Mouse (Mus musculus) myocyte (in vitro differentiated cells): ENCODE measurements at regions not wholly inside any gene's neighbourhood (a gene's known extent, or its start where the extent isn't known, plus 50 kb on each side); places are given as distances from the start of the nearest gene placed in this dataset.

ENCODE experiments used
- CEBPB ChIP-seq: IDR thresholded peaks from 2 replicates; pipeline ENCODE4 v1.6.1; 2011; ENCODE audit warnings: mild to moderate bottlenecking, moderate library complexity; ENCODE audit not compliant: poor library complexity, insufficient read depth, severe bottlenecking
- E2F4 ChIP-seq: IDR thresholded peaks from one replicate; pipeline ENCODE4 v1.6.1; 2011; ENCODE audit warnings: mild to moderate bottlenecking, control low read depth, moderate library complexity; ENCODE audit not compliant: insufficient read depth
- MAX ChIP-seq: IDR thresholded peaks from one replicate; pipeline ENCODE4 v1.6.1; 2011; ENCODE audit warnings: low read depth, mild to moderate bottlenecking, control low read depth
- MYOD1 ChIP-seq, 3 experiments: IDR thresholded peaks; one replicate each; pipeline ENCODE4 v1.6.1; 2011; ENCODE audit warnings: control low read depth in 2 of 3, low read depth in 2 of 3, mild to moderate bottlenecking in 2 of 3, moderate library complexity in 1 of 3; ENCODE audit not compliant: insufficient read length in 2 of 3, control insufficient read depth in 1 of 3
- MYOG ChIP-seq, 3 experiments: IDR thresholded peaks; one replicate each; pipeline ENCODE4 v1.6.1; 2011; ENCODE audit warnings: control low read depth in 2 of 3, low read depth in 2 of 3, mild to moderate bottlenecking in 2 of 3; ENCODE audit not compliant: insufficient read length in 2 of 3, control insufficient read depth in 1 of 3, insufficient read depth in 1 of 3
- POLR2A ChIP-seq: IDR thresholded peaks from one replicate; pipeline ENCODE4 v1.6.1; 2011; ENCODE audit warnings: low read depth, mild to moderate bottlenecking, control low read depth, moderate library complexity; ENCODE audit not compliant: insufficient read length
- POLR2AphosphoS2 ChIP-seq: IDR thresholded peaks from one replicate; pipeline ENCODE4 v1.6.1; 2011; ENCODE audit warnings: low read depth, control low read depth; ENCODE audit not compliant: insufficient read length
- REST ChIP-seq: IDR thresholded peaks from one replicate; pipeline ENCODE4 v1.6.1; 2011; ENCODE audit warnings: mild to moderate bottlenecking, control low read depth, moderate library complexity; ENCODE audit not compliant: insufficient read depth, insufficient read length
- SRF ChIP-seq: IDR thresholded peaks from one replicate; pipeline ENCODE4 v1.6.1; 2011; ENCODE audit warnings: low read depth; ENCODE audit not compliant: control insufficient read depth, insufficient read length
- TCF12 ChIP-seq: IDR thresholded peaks from one replicate; pipeline ENCODE4 v1.6.1; 2011; ENCODE audit warnings: mild to moderate bottlenecking, control low read depth; ENCODE audit not compliant: poor library complexity, insufficient read depth, severe bottlenecking
- TCF3 ChIP-seq: IDR thresholded peaks from one replicate; pipeline ENCODE4 v1.6.1; 2011; ENCODE audit warnings: low read depth, control low read depth; ENCODE audit not compliant: insufficient read length
- USF1 ChIP-seq: IDR thresholded peaks from one replicate; pipeline ENCODE4 v1.6.1; 2011; ENCODE audit warnings: low read depth, mild to moderate bottlenecking, control low read depth, moderate library complexity

DNA sequence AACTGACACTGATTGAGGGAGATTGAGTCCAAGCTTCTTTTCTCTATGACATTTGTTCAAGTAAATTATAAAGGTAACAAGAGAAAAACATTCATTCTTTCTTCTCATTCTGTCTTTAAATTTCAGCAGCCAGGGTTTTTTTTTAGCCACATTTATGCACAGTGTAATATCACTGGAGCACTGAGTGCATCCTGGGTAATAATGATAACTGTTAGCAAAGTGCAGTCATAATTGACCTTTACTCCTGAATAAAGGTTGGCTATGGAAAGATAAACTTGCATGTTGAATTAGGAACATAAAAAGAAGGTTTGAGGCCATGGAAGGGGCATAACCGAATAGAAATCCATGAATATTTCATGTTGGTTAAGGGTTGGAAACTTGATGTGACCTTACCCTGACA lies 461.3 kb upstream of the Pou3f2 start:
- TF ChIP-seq E2F4, result no peak
- TF ChIP-seq MYOD1 (IDR thresholded peaks at IDR 0.05; ENCODE audit: control insufficient read depth in 1 of 3, insufficient read length in 2 of 3, low read depth in 2 of 3), result no peak
- no peak for TF ChIP-seq REST
- TF ChIP-seq POLR2A, result no peak
- TF ChIP-seq MAX, result no peak
- TF ChIP-seq USF1, result no peak
- no peak for TF ChIP-seq CEBPB
- TF ChIP-seq POLR2AphosphoS2, result no peak
- no peak for TF ChIP-seq MYOG (IDR thresholded peaks at IDR 0.05; ENCODE audit: control insufficient read depth in 1 of 3, insufficient read depth in 1 of 3, insufficient read length in 2 of 3, low read depth in 2 of 3)
- TF ChIP-seq SRF, result no peak
- TF ChIP-seq TCF12, result no peak
- TF ChIP-seq TCF3, result no peak
